Mouse (Mus musculus) MEL (cell line): ENCODE data around the gene Irf5.

Source experiments
- BHLHE40 ChIP-seq: IDR thresholded peaks from 2 replicates; pipeline ENCODE4 v1.6.1; 2012; ENCODE audit warnings: low read depth, mild to moderate bottlenecking, inconsistent platforms, low read length, improper control_type of control experiment, borderline replicate concordance
- CTCF ChIP-seq, 3 experiments: IDR thresholded peaks in 2 of 3; conservative IDR thresholded peaks in 1 of 3; 2 replicates each; pipeline ENCODE4 v1.5.1; 2011 to 2012; ENCODE audit warnings: low read length in 3 of 3, low read depth in 2 of 3, mild to moderate bottlenecking in 2 of 3, improper control_type of control experiment in 1 of 3, inconsistent platforms in 1 of 3, mixed read lengths in 1 of 3, moderate library complexity in 1 of 3; ENCODE audit not compliant: control insufficient read depth in 1 of 3, insufficient read depth in 1 of 3, poor library complexity in 1 of 3, severe bottlenecking in 1 of 3
- E2F4 ChIP-seq: IDR thresholded peaks from 2 replicates; pipeline ENCODE4 v1.6.1; 2011; ENCODE audit warnings: low read depth, low read length, improper control_type of control experiment, borderline replicate concordance
- ETS1 ChIP-seq: IDR thresholded peaks from 2 replicates; pipeline ENCODE4 v1.6.1; 2012; ENCODE audit warnings: low read depth, mild to moderate bottlenecking, inconsistent platforms, low read length, improper control_type of control experiment, moderate library complexity
- GATA1 ChIP-seq: IDR thresholded peaks from 2 replicates; pipeline ENCODE4 v1.6.1; 2011; ENCODE audit warnings: low read depth, low read length, improper control_type of control experiment
- HCFC1 ChIP-seq: IDR thresholded peaks from 2 replicates; pipeline ENCODE4 v1.6.1; 2012; ENCODE audit warnings: low read depth, mild to moderate bottlenecking, inconsistent platforms, low read length, improper control_type of control experiment, moderate library complexity
- MYC ChIP-seq: IDR thresholded peaks from 2 replicates; pipeline ENCODE4 v1.6.1; 2011; ENCODE audit warnings: low read depth, mild to moderate bottlenecking, low read length, improper control_type of control experiment, moderate library complexity
- POLR2A ChIP-seq, 2 experiments: IDR thresholded peaks; 2 replicates each; pipeline ENCODE4 v1.6.1; 2011 to 2012; ENCODE audit warnings: low read length in 2 of 2, mild to moderate bottlenecking in 2 of 2, control low read depth in 1 of 2, improper control_type of control experiment in 1 of 2, low read depth in 1 of 2, moderate library complexity in 1 of 2; ENCODE audit not compliant: control insufficient read depth in 1 of 2, insufficient read depth in 1 of 2, poor library complexity in 1 of 2
- POLR2AphosphoS2 ChIP-seq: IDR thresholded peaks from 2 replicates; pipeline ENCODE4 v1.6.1; 2011; ENCODE audit warnings: low read length, improper control_type of control experiment
- ZC3H11A ChIP-seq: IDR thresholded peaks from 2 replicates; pipeline ENCODE4 v1.6.1; 2012; ENCODE audit warnings: low read depth, mild to moderate bottlenecking, inconsistent platforms, low read length, improper control_type of control experiment

GRCm38 (mm10) chr6:29537221-29537620, 10.8 kb downstream of the Irf5 start:
- TF ChIP-seq POLR2A (IDR thresholded peaks at IDR 0.05; ENCODE audit: control insufficient read depth in 1 of 2, insufficient read depth in 1 of 2, low read depth in 1 of 2, low read length in 2 of 2, poor library complexity in 1 of 2) (no peak), CTCF (IDR thresholded peaks at IDR 0.05 in 2 of 3, conservative IDR thresholded peaks at IDR 0.05 in 1 of 3; ENCODE audit: control insufficient read depth in 1 of 3, insufficient read depth in 1 of 3, low read depth in 2 of 3, low read length in 3 of 3, poor library complexity in 1 of 3, severe bottlenecking in 1 of 3) (no peak), BHLHE40 (no peak), GATA1 (no peak), POLR2AphosphoS2 (no peak), E2F4 (no peak), ZC3H11A (no peak), MYC (no peak), HCFC1 (no peak), ETS1 (no peak)
